Mouse (Mus musculus): ENCODE measurements around the gene Rnase1.

GRCm38 (mm10) chr14:51140342-51140741, 6.2 kb downstream of the Rnase1 start:
- no peak for TF ChIP-seq POLR2A (IDR thresholded peaks at IDR 0.05; ENCODE audit: insufficient read depth, low read length)
- no peak for TF ChIP-seq CTCF (IDR thresholded peaks at IDR 0.05; ENCODE audit: low read depth, low read length)
